Mouse (Mus musculus): ENCODE measurements around the gene Carmil2. TPM values are rescaled to one million over a fixed set of nuclear protein-coding genes. Genes with fewer than 3 reads are reported as not detected.
A peak's percentile ranks its signal among the peaks of the same experiment; 100 is the strongest.

The Carmil2 gene
- polyA plus RNA-seq, 1 experiment from 2014 or later, result 0.45 TPM

DNA sequence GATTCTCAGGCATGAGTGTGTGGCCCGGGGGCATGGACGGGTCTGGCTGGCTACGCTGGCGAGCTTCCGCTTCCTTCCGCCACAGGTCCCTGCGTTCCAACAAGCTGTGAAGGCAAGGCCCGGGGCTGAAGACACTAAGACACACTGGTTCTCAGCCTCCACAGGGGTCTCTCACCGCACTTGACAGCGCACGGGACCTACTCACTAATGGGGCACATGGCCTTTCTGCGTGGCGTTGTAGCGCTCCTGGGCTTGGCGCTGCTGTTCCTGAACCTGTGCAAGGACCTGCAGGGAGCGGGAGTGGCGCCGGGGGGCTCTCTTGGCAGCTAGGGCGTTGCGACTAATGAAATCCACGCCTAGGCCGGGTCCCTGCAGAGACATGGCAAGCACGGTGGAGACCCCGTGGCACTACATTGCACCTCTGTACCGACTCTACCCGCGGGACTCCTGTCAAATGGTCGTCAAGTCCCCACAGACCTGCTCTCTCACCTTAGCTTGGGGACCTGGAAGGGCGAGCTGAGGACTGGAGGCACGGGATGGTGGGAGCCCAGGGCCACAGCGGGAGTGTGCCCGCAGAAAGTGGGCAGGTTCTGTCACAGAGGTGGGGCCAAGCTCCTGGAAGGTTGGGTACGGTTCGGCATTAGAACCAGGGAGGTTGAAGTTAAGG, 18.2 kb downstream of the Carmil2 start:
- 89% methylated on average over 34 of the region's 34 CpGs for WGBS
- no peak for DNase-seq (ENCODE audit: low spot score)
- Histone ChIP-seq H3K4me1 (replicated peaks; ENCODE audit: insufficient read depth, low read length) (peaks cover 12% of the 10 kb centered on the region; the same call in 1 of the 2 replicates), H3K4me2 (ENCODE audit: low read length) (no peak overlapping the region), H3K36me3 (ENCODE audit: insufficient read depth, low read length) (peaks cover 6% of the 10 kb centered on the region; the same call in 1 of the 2 replicates), H3K27ac (no peak overlapping the region), H3K9me3 (replicated peaks; ENCODE audit: low read length) (no peaks in the 10 kb centered on the region), H3K27me3 (ENCODE audit: insufficient read depth, low read length) (no peaks in the 10 kb centered on the region), H3K9ac (ENCODE audit: low read depth, low read length) (no peak overlapping the region), H3K4me3 (replicated peaks; ENCODE audit: low read depth, low read length) (no peak overlapping the region)
- no peak for TF ChIP-seq CTCF (IDR thresholded peaks at IDR 0.05; ENCODE audit: low read depth)
- ATAC-seq (replicated peaks; ENCODE audit: low FRiP score, low read depth), result no peak

GRCm38 (mm10) chr8:105704955-105705354, 18.9 kb downstream of the Carmil2 start:
- H3K4me2 ChIP-seq (ENCODE audit: low read length), result no peak overlapping the region
- WGBS, result 90% methylated on average over 6 of the region's 6 CpGs
- ATAC-seq (replicated peaks; ENCODE audit: low FRiP score, low read depth), result no peak
- no peaks in the 10 kb centered on the region for H3K27me3 ChIP-seq (ENCODE audit: insufficient read depth, low read length)
- H3K27ac ChIP-seq, result no peak overlapping the region
- peaks cover 11% of the 10 kb centered on the region; the same call in 1 of the 2 replicates for H3K4me1 ChIP-seq (replicated peaks; ENCODE audit: insufficient read depth, low read length)
- no peaks in the 10 kb centered on the region for H3K9me3 ChIP-seq (replicated peaks; ENCODE audit: low read length)
- no peak for TF ChIP-seq CTCF (IDR thresholded peaks at IDR 0.05; ENCODE audit: low read depth)
- no peak overlapping the region for H3K4me3 ChIP-seq (replicated peaks; ENCODE audit: low read depth, low read length)
- H3K9ac ChIP-seq (ENCODE audit: low read depth, low read length), result no peak overlapping the region
- DNase-seq (ENCODE audit: low spot score), result no peak
- H3K36me3 ChIP-seq (ENCODE audit: insufficient read depth, low read length), result peaks cover 6% of the 10 kb centered on the region; the same call in 1 of the 2 replicates

- Histone ChIP-seq H3K27ac (no peak overlapping the region), H3K9ac (ENCODE audit: low read depth, low read length) (no peak overlapping the region), H3K4me3 (replicated peaks; ENCODE audit: low read depth, low read length) (no peak overlapping the region), H3K36me3 (ENCODE audit: insufficient read depth, low read length) (peaks cover 6% of the 10 kb centered on the region; the same call in 1 of the 2 replicates), H3K9me3 (replicated peaks; ENCODE audit: low read length) (no peaks in the 10 kb centered on the region), H3K4me2 (ENCODE audit: low read length) (peak overlapping the region; percentile 96; the same call in 1 of the 2 replicates), H3K4me1 (replicated peaks; ENCODE audit: insufficient read depth, low read length) (peaks cover 6% of the 10 kb centered on the region; the same call in 1 of the 2 replicates), H3K27me3 (ENCODE audit: insufficient read depth, low read length) (no peaks in the 10 kb centered on the region)
- 64% methylated on average over 12 of the region's 12 CpGs for WGBS
- ATAC-seq (replicated peaks; ENCODE audit: low FRiP score, low read depth) (no peak), DNase-seq (ENCODE audit: low spot score) (no peak)
- no peak for TF ChIP-seq CTCF (IDR thresholded peaks at IDR 0.05; ENCODE audit: low read depth)
Observed at GRCm38 (mm10) chr8:105706426-105706825, 20.4 kb downstream of the Carmil2 start.

DNA sequence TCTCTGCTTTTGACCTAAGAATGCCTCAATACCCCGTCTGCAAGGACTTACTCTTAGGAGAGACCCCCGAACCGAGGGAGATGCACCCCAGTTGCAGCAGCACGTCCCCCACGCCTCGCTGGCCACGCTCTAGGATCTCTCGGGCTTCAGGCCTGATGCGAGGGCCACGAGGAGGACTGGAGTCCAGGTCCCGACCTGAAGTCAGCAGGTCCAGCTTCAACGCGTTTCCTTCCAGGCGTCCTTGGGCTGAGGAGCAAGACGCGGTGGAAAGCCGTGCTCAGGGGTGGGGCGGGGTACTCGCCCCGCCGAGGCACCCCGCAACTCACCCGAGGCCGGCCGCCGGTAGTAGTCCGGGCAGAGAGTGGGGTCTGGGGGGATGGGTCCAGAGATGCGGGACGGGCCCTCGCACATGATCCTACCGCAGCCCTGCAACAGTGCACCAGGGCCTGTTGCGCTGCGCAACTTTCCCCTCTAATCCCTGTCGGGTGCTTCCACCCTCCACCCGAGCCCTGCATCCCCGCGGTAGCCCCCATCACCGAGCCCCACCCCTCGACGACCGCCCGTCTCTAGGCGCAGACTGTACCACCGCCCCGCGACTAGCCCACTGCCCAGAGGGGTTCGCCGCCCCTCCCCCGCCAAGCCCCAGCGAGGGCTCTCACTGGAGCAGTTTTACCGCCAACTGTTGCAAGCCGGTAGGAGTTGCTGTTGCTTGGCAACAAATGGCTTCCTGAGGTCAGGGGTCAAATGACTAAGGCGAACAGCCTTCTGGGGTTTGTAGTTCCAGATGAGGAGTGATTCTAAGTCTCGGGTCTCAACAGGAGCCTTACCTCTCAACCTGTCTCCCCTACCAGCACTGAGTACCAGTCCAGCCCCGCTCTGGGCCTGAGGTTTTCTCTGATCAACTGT, 21.7 kb downstream of the Carmil2 start, which contains the start of the genes 4933405L10Rik and Enkd1:
4933405L10Rik (plus strand) TSS at position 158 of the 906 bp plus-strand sequence.
Enkd1 (minus strand) TSS at position 713 of the 906 bp plus-strand sequence.
- TF ChIP-seq CTCF (IDR thresholded peaks at IDR 0.05; ENCODE audit: low read depth), result no peak
- no peaks in the 10 kb centered on the region for H3K9me3 ChIP-seq (replicated peaks; ENCODE audit: low read length)
- H3K4me2 ChIP-seq (ENCODE audit: low read length), result peak within 1 kb of the TSS; percentile 96
- H3K27ac ChIP-seq, result 0 out of 2 replicates have a peak within 1 kb of the TSS, but pooled peaks have one; percentile 14
- WGBS, result under 1% methylated on average over 53 of the region's 55 CpGs
- peak; percentile 95 for DNase-seq (ENCODE audit: low spot score)
- peaks cover 6% of the 10 kb centered on the region; the same call in 1 of the 2 replicates for H3K36me3 ChIP-seq (ENCODE audit: insufficient read depth, low read length)
- no peaks in the 10 kb centered on the region for H3K4me1 ChIP-seq (replicated peaks; ENCODE audit: insufficient read depth, low read length)
- H3K9ac ChIP-seq (ENCODE audit: low read depth, low read length), result peak within 1 kb of the TSS; percentile 71
- ATAC-seq (replicated peaks; ENCODE audit: low FRiP score, low read depth), result peak; percentile 67
- peak within 1 kb of the TSS; percentile 71 for H3K4me3 ChIP-seq (replicated peaks; ENCODE audit: low read depth, low read length)
- no peaks in the 10 kb centered on the region for H3K27me3 ChIP-seq (ENCODE audit: insufficient read depth, low read length)

- ATAC-seq (replicated peaks; ENCODE audit: low FRiP score, low read depth), result no peak
- no peak for TF ChIP-seq CTCF (IDR thresholded peaks at IDR 0.05; ENCODE audit: low read depth)
- Histone ChIP-seq H3K9ac (ENCODE audit: low read depth, low read length) (no peak overlapping the region), H3K27ac (no peak overlapping the region), H3K4me3 (replicated peaks; ENCODE audit: low read depth, low read length) (no peak overlapping the region), H3K36me3 (ENCODE audit: insufficient read depth, low read length) (0 out of 2 replicates have a peak, but pooled peaks cover 5% of the 10 kb centered on the region), H3K4me1 (replicated peaks; ENCODE audit: insufficient read depth, low read length) (no peaks in the 10 kb centered on the region), H3K4me2 (ENCODE audit: low read length) (no peak overlapping the region), H3K9me3 (replicated peaks; ENCODE audit: low read length) (no peaks in the 10 kb centered on the region), H3K27me3 (ENCODE audit: insufficient read depth, low read length) (no peaks in the 10 kb centered on the region)
- WGBS, result 95% methylated on average over 8 of the region's 8 CpGs
- DNase-seq (ENCODE audit: low spot score), result no peak
Observed at GRCm38 (mm10) chr8:105708675-105709074, 22.6 kb downstream of the Carmil2 start.

DNA sequence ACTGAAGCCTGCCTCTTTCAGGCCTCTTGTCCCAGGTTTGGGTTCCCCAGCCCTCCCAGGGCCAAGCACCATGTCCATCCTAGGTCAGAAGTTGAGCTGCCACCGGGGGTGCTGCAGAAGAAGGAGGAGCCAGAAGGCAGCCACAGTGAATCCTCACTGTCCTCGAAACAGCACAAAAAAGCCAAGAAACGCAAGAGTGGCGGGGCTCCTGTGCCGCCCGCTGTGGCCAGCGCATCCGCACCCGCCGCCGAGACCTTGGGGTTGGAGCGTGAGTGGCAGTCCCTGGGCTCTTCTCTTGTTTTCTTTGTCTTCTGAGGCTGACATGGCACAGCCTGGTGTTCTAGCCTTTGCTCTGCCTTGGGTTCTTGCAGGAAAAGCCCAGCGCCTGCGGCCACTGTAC, 23.2 kb downstream of the Carmil2 start:
- DNase-seq (ENCODE audit: low spot score) (no peak), ATAC-seq (replicated peaks; ENCODE audit: low FRiP score, low read depth) (no peak)
- no peaks in the 10 kb centered on the region for H3K4me1 ChIP-seq (replicated peaks; ENCODE audit: insufficient read depth, low read length)
- no peak overlapping the region for H3K4me2 ChIP-seq (ENCODE audit: low read length)
- no peak overlapping the region for H3K9ac ChIP-seq (ENCODE audit: low read depth, low read length)
- no peaks in the 10 kb centered on the region for H3K36me3 ChIP-seq (ENCODE audit: insufficient read depth, low read length)
- no peaks in the 10 kb centered on the region for H3K9me3 ChIP-seq (replicated peaks; ENCODE audit: low read length)
- no peak for TF ChIP-seq CTCF (IDR thresholded peaks at IDR 0.05; ENCODE audit: low read depth)
- 86% methylated on average over 14 of the region's 14 CpGs for WGBS
- H3K27me3 ChIP-seq (ENCODE audit: insufficient read depth, low read length), result no peaks in the 10 kb centered on the region
- H3K4me3 ChIP-seq (replicated peaks; ENCODE audit: low read depth, low read length), result no peak overlapping the region
- H3K27ac ChIP-seq, result no peak overlapping the region
